Mouse (Mus musculus): ENCODE data around the gene Edn2. TPM values are rescaled to one million over a fixed set of nuclear protein-coding genes. Genes with fewer than 3 reads are reported as not detected.

Gene Edn2
- 0.44 and 1.0 TPM in 2 replicates for polyA plus RNA-seq (2014; fragmentation: Nextera tagmentation; extraction: Ambion mirVana)

DNA sequence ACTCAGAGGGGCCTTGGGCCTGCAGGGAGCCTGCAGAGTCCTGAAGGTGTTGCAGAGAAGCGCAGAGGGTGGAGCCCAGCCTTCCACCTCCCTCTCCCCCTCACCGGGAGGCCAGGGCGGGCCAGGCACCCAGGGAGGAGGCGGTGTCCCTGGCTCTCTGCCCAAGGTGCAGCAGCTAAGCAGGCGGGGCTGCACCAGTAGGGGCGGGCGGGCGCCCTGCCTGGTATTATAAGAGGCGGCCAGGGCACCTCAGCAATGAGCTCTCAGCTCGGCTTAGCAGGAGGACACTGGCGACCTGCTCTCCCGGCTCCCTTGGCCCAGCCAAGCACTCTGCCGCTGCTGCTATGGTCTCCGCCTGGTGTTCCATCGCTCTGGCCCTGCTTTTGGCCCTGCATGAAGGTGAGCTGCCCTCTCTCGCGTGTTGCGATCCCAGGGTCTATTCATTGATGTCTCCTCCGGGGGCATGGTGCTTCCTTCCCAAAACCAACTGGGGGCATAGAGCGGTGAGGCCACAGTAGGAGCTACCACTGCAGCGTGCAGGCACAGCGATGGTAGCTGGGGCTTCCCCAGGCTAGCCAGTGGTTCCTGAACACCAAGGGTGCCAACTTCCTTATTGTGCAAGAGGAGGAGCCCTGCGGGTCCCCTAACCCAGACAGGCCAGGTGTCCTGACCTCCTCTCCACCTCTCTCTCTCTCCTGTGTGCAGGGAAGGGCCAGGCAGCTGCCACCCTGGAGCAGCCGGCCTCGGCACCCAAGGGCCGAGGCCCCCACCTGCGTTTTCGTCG, at the start of gene Edn2:
TSS of gene Edn2 (plus strand) at position 41 of the 784 bp plus-strand sequence.
- WGBS: 36% methylated on average over 28 of the region's 29 CpGs
- peak; percentile 77 for ATAC-seq (ENCODE audit: insufficient number of reproducible peaks, insufficient read depth, low FRiP score, low read depth)
- peaks cover 29 to 37% of the 10 kb centered on the region in 2 experiments for H3K4me1 ChIP-seq (ENCODE audit: control insufficient read depth in 2 of 2, insufficient read depth in 2 of 2, low read length in 2 of 2)
- no peaks in the 10 kb centered on the region for H3K36me3 ChIP-seq (ENCODE audit: control insufficient read depth, insufficient read depth, low read length)
- peak within 1 kb of the TSS; percentile 35; the same call in 1 of the 2 replicates for H3K9ac ChIP-seq (ENCODE audit: low read length)
- H3K4me3 ChIP-seq (ENCODE audit: control insufficient read depth in 1 of 2, insufficient read depth in 1 of 2, low read depth in 1 of 2, low read length in 2 of 2): no peak within 1 kb of the TSS
- no peaks in the 10 kb centered on the region for H3K9me3 ChIP-seq (ENCODE audit: control insufficient read depth, low read length)
- peak within 1 kb of the TSS; percentile 54 for H3K4me2 ChIP-seq (ENCODE audit: low read length)
- H3K27ac ChIP-seq (replicated peaks in 1 of 2; ENCODE audit: control insufficient read depth in 1 of 2, insufficient read depth in 1 of 2, low read depth in 2 of 2, low read length in 2 of 2): no peak within 1 kb of the TSS
- peaks cover 8% of the 10 kb centered on the region for H3K27me3 ChIP-seq (ENCODE audit: control insufficient read depth, insufficient read depth, low read length)

DNA sequence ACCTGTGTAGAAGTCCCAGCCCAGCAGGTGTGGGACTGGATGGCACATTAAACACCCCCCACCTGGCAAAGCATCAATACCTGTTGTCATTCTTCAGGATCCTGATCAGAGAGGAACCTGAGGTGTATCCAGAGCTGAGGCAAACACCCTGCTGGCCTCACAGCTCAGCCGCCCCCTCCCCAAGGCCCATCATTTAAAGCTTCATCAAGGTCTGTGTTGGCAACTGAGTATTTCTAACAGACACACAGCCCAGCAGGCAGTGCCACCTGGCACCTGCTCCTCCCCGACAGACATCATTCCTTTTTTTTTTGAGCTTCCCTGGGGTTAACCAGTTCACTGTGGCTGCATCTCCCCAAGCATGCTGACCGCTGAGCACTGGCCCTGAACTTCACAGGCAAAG, 45.5 kb upstream of the Edn2 start:
- no peak overlapping the region for H3K27ac ChIP-seq (replicated peaks in 1 of 2; ENCODE audit: control insufficient read depth in 1 of 2, insufficient read depth in 1 of 2, low read depth in 2 of 2, low read length in 2 of 2)
- no peak overlapping the region for H3K9ac ChIP-seq (ENCODE audit: low read length)
- WGBS: 77% methylated on average over 3 of the region's 3 CpGs
- no peaks in the 10 kb centered on the region for H3K36me3 ChIP-seq (ENCODE audit: control insufficient read depth, insufficient read depth, low read length)
- no peak for ATAC-seq (ENCODE audit: insufficient number of reproducible peaks, insufficient read depth, low FRiP score, low read depth)
- no peak overlapping the region for H3K4me3 ChIP-seq (ENCODE audit: control insufficient read depth in 1 of 2, insufficient read depth in 1 of 2, low read depth in 1 of 2, low read length in 2 of 2)
- H3K27me3 ChIP-seq (ENCODE audit: control insufficient read depth, insufficient read depth, low read length): no peaks in the 10 kb centered on the region
- no peaks in the 10 kb centered on the region for H3K9me3 ChIP-seq (ENCODE audit: control insufficient read depth, low read length)
- H3K4me2 ChIP-seq (ENCODE audit: low read length): no peak overlapping the region
- no peaks in the 10 kb centered on the region for H3K4me1 ChIP-seq (ENCODE audit: control insufficient read depth in 2 of 2, insufficient read depth in 2 of 2, low read length in 2 of 2)

DNA sequence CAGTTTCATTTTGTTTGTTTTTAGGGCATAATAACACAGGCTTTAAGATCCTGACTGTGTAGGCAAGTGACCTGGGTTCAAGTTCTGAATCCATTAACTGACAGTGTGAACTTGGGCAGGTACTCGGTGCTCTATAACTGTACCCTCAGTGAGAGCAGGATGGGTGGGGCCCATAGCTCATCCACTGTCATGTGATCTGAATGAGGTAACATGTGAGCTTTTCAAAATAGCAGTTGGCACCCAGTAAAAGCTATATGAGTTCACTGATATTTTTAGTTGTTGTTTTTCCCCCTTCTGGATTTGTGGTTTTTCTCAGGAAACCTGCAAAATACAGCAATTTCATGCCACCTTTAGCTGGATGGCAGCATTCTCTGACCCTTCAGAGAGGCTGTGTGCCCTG, 44.7 kb upstream of the Edn2 start:
- ATAC-seq (ENCODE audit: insufficient number of reproducible peaks, insufficient read depth, low FRiP score, low read depth): no peak
- 59% methylated on average over 1 of the region's 1 CpGs for WGBS
- Histone ChIP-seq H3K4me1 (ENCODE audit: control insufficient read depth in 2 of 2, insufficient read depth in 2 of 2, low read length in 2 of 2) (no peaks in the 10 kb centered on the region), H3K9ac (ENCODE audit: low read length) (no peak overlapping the region), H3K36me3 (ENCODE audit: control insufficient read depth, insufficient read depth, low read length) (no peaks in the 10 kb centered on the region), H3K27me3 (ENCODE audit: control insufficient read depth, insufficient read depth, low read length) (no peaks in the 10 kb centered on the region), H3K9me3 (ENCODE audit: control insufficient read depth, low read length) (no peaks in the 10 kb centered on the region), H3K27ac (replicated peaks in 1 of 2; ENCODE audit: control insufficient read depth in 1 of 2, insufficient read depth in 1 of 2, low read depth in 2 of 2, low read length in 2 of 2) (no peak overlapping the region), H3K4me2 (ENCODE audit: low read length) (no peak overlapping the region), H3K4me3 (ENCODE audit: control insufficient read depth in 1 of 2, insufficient read depth in 1 of 2, low read depth in 1 of 2, low read length in 2 of 2) (no peak overlapping the region)

DNA sequence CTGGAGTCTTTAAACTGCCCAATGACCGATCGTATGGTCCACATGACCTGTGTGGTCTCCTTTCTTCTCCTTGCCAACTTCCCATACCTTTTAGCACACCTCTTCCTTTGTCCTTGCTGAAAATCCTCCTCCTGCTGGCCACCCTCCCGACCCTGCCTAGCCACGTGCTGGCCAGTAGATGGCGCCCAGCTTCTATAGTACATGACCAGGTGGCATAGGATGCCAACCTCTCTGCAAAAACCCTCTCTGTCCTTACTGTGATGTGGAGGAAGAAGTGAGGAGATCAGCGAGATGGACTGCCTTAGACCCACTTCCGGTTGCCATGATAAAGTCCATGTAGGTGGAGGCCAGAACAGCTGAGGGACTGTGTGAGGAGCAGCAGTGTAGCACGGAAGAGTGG, 40.7 kb upstream of the Edn2 start:
- Histone ChIP-seq H3K9ac (ENCODE audit: low read length) (no peak overlapping the region), H3K4me2 (ENCODE audit: low read length) (no peak overlapping the region), H3K36me3 (ENCODE audit: control insufficient read depth, insufficient read depth, low read length) (no peaks in the 10 kb centered on the region), H3K9me3 (ENCODE audit: control insufficient read depth, low read length) (no peaks in the 10 kb centered on the region), H3K27me3 (ENCODE audit: control insufficient read depth, insufficient read depth, low read length) (no peaks in the 10 kb centered on the region), H3K4me1 (ENCODE audit: control insufficient read depth in 2 of 2, insufficient read depth in 2 of 2, low read length in 2 of 2) (peaks cover 4 to 6% of the 10 kb centered on the region in 2 experiments), H3K4me3 (ENCODE audit: control insufficient read depth in 1 of 2, insufficient read depth in 1 of 2, low read depth in 1 of 2, low read length in 2 of 2) (no peak overlapping the region), H3K27ac (replicated peaks in 1 of 2; ENCODE audit: control insufficient read depth in 1 of 2, insufficient read depth in 1 of 2, low read depth in 2 of 2, low read length in 2 of 2) (no peak overlapping the region)
- 0 out of 2 replicates have a peak, but pooled peaks have one; percentile 32 for ATAC-seq (ENCODE audit: insufficient number of reproducible peaks, insufficient read depth, low FRiP score, low read depth)
- WGBS: 26% methylated on average over 8 of the region's 8 CpGs

DNA sequence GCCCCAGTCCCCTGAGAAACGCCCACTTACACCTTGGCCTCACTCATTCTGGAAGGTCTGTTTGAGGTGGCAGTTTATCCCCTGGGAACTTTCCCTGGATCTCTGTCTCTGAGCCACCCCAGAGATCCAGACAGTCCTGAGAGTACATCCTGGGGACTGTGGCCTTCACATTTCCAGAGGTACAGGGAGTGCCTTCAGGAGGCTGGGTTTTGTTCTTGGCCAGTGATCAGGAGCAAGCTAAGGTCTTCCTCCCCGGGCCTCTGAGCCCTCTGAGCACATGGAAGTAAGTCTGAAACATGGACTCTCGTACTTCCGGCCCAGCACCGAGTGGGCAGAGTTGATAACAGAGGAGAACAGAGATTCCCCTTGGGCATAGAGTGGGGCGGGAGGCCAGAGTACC, 36.4 kb upstream of the Edn2 start:
- no peaks in the 10 kb centered on the region for H3K27me3 ChIP-seq (ENCODE audit: control insufficient read depth, insufficient read depth, low read length)
- H3K9ac ChIP-seq (ENCODE audit: low read length): no peak overlapping the region
- H3K36me3 ChIP-seq (ENCODE audit: control insufficient read depth, insufficient read depth, low read length): no peaks in the 10 kb centered on the region
- WGBS: 59% methylated on average over 6 of the region's 6 CpGs
- no peak for ATAC-seq (ENCODE audit: insufficient number of reproducible peaks, insufficient read depth, low FRiP score, low read depth)
- peaks cover 26 to 34% of the 10 kb centered on the region in 2 experiments for H3K4me1 ChIP-seq (ENCODE audit: control insufficient read depth in 2 of 2, insufficient read depth in 2 of 2, low read length in 2 of 2)
- H3K9me3 ChIP-seq (ENCODE audit: control insufficient read depth, low read length): no peaks in the 10 kb centered on the region
- no peak overlapping the region for H3K4me3 ChIP-seq (ENCODE audit: control insufficient read depth in 1 of 2, insufficient read depth in 1 of 2, low read depth in 1 of 2, low read length in 2 of 2)
- H3K27ac ChIP-seq (replicated peaks in 1 of 2; ENCODE audit: control insufficient read depth in 1 of 2, insufficient read depth in 1 of 2, low read depth in 2 of 2, low read length in 2 of 2): no peak overlapping the region
- H3K4me2 ChIP-seq (ENCODE audit: low read length): no peak overlapping the region

DNA sequence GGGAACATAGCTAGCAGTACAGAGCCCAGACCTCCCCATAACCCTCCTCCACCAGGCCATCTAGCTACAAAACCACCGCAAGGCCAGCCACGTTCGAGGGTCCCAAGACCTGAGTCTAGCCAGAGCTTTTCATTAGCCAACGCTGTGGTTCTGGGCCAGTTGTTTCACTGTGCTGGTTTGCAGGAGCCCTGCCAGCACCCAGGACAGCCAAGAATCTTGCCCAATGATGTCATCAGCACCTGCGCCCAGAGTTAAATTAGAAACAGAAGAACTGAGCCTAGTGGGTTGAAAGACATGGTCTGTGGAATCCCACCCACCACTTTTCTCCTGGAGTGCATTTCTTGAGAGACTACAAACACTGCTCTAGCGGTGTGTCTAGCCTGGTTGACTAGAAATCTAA, 35.0 kb upstream of the Edn2 start:
- no peak for ATAC-seq (ENCODE audit: insufficient number of reproducible peaks, insufficient read depth, low FRiP score, low read depth)
- no peaks in the 10 kb centered on the region for H3K9me3 ChIP-seq (ENCODE audit: control insufficient read depth, low read length)
- H3K27ac ChIP-seq (replicated peaks in 1 of 2; ENCODE audit: control insufficient read depth in 1 of 2, insufficient read depth in 1 of 2, low read depth in 2 of 2, low read length in 2 of 2): no peak overlapping the region
- H3K9ac ChIP-seq (ENCODE audit: low read length): no peak overlapping the region
- no peaks in the 10 kb centered on the region for H3K36me3 ChIP-seq (ENCODE audit: control insufficient read depth, insufficient read depth, low read length)
- H3K4me3 ChIP-seq (ENCODE audit: control insufficient read depth in 1 of 2, insufficient read depth in 1 of 2, low read depth in 1 of 2, low read length in 2 of 2): no peak overlapping the region
- H3K27me3 ChIP-seq (ENCODE audit: control insufficient read depth, insufficient read depth, low read length): no peaks in the 10 kb centered on the region
- 74% methylated on average over 6 of the region's 6 CpGs for WGBS
- H3K4me2 ChIP-seq (ENCODE audit: low read length): no peak overlapping the region
- H3K4me1 ChIP-seq (ENCODE audit: control insufficient read depth in 2 of 2, insufficient read depth in 2 of 2, low read length in 2 of 2): peaks cover 29 to 38% of the 10 kb centered on the region in 2 experiments

DNA sequence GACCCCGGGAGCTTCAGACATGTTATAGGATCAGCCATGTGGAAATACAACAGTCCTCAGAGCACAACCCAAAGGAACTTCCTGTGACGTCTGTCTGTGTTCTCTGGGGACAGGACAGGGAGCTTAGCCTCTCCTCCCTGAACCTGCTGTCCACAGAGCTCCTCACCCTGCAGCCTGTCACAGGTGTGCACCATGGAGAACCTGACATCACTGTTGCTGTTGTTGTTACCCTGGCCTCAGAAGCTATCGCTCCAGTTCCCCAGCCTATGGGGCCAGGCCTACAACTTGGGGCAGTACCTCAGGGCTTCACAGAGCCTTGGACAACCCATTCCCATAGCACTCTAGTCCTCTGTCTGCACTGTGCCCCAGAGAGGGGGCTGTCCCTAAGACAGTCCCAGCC, 33.7 kb upstream of the Edn2 start:
- ATAC-seq (ENCODE audit: insufficient number of reproducible peaks, insufficient read depth, low FRiP score, low read depth): no peak
- Histone ChIP-seq H3K9ac (ENCODE audit: low read length) (0 out of 2 replicates have a peak overlapping the region, but pooled peaks have one; percentile 16), H3K4me1 (ENCODE audit: control insufficient read depth in 2 of 2, insufficient read depth in 2 of 2, low read length in 2 of 2) (peaks cover 37 to 51% of the 10 kb centered on the region in 2 experiments), H3K27me3 (ENCODE audit: control insufficient read depth, insufficient read depth, low read length) (0 out of 2 replicates have a peak, but pooled peaks cover 3% of the 10 kb centered on the region), H3K4me2 (ENCODE audit: low read length) (no peak overlapping the region), H3K4me3 (ENCODE audit: control insufficient read depth in 1 of 2, insufficient read depth in 1 of 2, low read depth in 1 of 2, low read length in 2 of 2) (no peak overlapping the region), H3K27ac (replicated peaks in 1 of 2; ENCODE audit: control insufficient read depth in 1 of 2, insufficient read depth in 1 of 2, low read depth in 2 of 2, low read length in 2 of 2) (peak overlapping the region in 1 of 2 experiments; percentile 29; a peak in 1 of 4 replicates), H3K9me3 (ENCODE audit: control insufficient read depth, low read length) (no peaks in the 10 kb centered on the region), H3K36me3 (ENCODE audit: control insufficient read depth, insufficient read depth, low read length) (no peaks in the 10 kb centered on the region)
- WGBS: 87% methylated on average over 3 of the region's 3 CpGs
